Mouse (Mus musculus): ENCODE data around the gene Sept7.
A peak's percentile ranks its signal among the peaks of the same experiment; 100 is the strongest.
"Not testable (repeated sequence)": the region's sequence is repeated elsewhere in the genome, so short reads cannot be mapped to it uniquely, and the experiment has no call there.

The Sept7 gene

DNA sequence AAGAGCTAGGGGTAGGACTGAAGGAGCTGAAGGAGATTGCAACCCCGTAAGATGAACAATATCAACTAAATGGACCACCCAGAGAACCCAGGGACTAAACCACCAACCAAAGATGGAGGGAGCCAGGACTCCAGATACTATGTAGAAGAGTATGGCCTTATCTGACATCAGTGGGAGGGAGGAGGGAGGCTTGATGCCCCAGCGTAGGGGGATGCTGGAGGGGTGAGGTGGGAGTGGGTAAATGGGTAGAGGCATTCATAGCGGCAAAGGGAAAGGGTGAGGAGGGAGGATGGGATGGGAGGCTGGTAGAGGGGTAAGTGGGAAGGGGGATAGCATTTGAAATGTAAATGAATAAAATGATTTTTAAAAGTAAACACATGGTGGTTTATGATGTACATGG lies 8.2 kb downstream of the Sept7 start:
- no peak for DNase-seq (ENCODE audit: low spot score)

DNA sequence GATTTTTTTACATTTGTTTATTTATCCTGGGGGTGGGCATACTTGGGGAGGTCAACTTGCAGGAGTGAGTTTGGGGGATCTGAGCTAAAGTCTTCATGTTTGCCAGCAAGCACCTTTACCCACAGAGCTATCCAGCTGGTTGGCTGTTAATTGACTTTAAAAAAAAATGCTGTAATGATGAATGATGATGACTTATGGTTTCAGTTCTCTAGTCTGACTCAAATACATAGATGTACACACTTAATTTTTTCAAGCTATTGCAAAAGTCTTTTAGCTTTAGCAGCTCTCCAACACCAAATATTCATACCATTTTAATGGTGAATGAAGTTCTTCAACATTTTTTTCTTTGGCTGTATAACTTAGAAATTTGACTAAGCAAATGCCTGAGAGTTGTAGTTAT lies 8.7 kb downstream of the Sept7 start:
- no peak for DNase-seq (ENCODE audit: low spot score)

DNA sequence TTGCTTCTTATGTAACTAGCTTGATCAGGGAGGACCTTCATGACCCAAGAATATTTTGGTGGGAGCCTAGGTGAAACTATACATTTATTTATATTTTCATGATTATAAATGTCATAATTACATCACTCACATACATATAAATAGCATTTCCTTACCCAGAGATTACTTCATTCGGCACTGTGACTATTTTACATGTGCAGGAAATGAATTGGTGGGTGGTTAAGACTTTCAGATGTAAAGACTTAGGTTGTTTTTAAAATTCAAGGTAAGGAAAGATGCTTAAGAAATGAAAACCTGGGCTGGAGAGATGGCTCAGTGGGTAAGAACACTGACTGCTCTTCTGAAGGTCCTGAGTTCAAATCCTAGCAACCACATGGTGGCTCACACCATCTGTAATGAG lies 9.8 kb downstream of the Sept7 start:
- no peak for DNase-seq (ENCODE audit: low spot score)

DNA sequence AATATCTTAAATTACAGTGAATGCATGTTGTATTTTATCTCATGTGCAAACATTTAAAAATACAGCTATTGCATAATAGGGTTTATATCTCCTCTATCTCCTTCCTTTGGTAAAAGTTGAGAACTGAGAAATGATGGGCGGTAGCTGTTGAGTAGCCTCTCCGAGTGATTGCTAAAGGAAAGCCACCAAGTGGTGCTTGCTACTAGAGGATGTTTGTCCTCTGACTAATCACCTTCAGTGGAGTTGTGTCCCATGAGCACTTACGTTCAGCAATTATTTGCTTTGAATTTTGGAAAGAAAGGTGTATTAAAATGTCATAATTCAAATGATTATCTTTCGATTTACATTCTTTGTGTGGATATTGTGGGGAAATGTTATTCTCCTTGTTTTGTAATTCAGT lies 13.6 kb downstream of the Sept7 start:
- DNase-seq (ENCODE audit: low spot score): peak; percentile 60

DNA sequence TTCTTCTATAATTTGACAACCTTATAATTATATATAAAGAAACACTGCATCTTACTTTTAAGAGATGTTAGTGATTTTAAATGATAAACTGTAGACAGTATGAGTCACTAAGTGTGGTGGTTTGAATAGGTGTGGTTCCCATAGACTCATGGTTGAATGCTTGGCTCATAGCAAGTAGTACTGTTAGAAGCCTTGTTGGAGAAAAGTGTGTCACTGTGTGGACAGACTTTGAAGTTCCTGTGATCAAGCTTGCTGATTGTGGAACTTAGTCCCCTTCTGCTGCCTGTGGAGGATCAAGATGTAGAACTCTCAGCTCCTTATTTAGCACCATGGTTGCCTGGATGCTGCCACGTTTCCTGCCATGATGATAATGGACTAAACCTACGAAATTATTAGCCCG lies 14.9 kb downstream of the Sept7 start:
- no peak for DNase-seq (ENCODE audit: low spot score)

DNA sequence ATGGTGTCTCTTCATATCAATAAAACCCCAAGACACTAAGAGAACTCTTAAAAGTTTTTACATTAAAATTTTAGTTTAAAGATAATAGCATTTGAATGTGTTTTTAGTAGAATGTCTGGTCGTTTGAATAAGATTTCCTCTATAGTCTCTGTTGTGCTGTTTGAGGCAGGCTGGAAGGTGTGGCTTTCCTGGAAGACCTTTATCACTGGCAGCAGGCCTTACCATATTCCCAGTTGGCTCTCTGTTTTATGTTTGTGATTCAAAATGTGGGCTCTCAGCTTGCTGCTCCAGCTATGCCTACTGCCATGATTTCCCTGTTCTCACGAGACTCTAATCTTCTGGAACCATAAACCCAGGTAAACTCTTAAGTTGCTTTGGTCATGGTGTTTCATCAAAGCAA lies 15.3 kb downstream of the Sept7 start:
- no peak for DNase-seq (ENCODE audit: low spot score)

DNA sequence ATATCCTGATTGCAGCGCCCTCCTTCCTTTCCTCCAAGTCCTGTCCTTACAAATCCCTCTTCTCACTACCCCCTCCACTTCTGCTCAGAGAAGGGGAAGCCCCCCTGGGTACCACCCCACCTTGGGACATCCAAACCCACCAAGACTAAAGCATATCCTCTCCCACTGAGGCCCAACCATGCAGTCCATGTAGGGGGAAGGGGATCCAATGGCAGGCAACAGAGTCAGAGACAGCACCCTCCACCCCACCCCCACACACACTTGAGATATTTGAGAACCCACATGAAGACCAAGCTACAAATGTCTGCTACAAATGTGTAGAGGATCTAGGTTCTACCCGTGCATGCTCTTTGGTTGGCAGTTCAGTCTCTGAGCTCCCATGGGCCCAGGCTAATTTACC lies 19.7 kb downstream of the Sept7 start:
- no peak for DNase-seq (ENCODE audit: low spot score)

DNA sequence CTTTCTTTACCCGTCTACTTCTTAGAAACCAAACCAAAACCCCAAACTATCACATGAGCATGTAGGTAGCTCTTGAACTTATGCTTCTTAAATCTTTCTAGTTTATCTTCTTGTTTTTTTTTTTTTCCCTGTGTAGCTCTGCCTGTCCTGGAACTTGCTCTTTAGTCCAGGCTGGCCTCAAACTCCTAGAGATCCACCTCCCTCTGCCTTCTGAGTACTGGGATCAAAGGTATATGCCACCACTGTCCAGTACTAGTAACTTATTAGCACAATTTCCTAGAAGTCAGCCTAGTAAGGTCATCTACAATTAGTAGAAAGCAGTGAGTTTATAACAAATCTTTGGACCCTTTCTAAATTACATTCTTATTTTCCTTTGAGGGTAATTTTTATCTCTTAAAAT lies 37.6 kb downstream of the Sept7 start:
- DNase-seq (ENCODE audit: low spot score): no peak

DNA sequence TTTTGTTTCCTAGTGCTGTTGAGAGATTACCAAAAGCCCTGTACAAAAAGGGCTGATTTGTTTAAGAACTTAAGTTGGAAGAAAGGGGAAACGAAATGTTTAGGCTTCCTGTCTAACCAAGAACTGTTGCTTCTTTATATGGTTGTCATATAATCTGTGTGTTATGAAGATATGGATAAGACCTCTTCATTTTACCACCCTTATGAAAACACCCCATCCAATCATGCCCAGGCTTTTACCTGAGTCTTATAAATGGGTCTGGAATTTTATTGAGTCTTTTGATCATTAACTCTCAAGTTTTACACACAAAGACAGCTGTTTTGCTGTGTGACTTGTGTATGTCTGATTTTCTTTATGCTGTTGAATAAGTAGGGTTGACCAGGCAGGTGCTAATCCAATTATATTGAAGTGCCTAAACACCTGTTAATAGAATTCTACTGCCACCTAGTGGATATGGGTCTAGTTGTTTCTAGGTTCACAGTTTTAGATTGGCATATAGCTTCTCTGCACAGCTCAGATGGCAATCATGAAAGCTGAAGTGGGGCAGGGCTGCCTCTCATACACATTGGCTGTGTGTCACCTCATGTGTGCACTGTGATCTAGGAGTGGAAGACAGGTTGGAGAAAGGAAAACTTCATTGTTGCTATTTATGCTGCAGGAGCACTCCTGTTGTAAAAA lies 57.4 kb downstream of the Sept7 start:
- peak; percentile 75 for DNase-seq (ENCODE audit: low spot score)

DNA sequence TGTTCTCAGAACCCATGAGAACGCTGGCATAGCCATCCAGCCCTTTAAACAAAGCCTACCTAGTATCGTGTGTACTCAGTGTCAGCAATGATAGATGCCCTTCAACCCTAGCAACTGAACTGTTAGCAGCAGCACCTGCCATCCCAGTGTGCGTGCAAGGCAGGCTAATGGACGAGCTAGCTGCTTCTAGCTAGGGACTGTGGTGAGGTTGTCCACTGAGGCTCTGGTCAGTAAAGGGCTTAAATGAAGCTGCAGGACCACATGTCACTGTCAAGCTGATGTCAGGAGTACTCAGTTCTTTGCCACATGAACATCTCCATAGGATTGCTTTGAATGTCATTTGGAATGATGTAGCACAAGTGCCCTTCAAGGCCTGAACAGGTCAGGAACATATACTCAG lies 62.1 kb downstream of the Sept7 start:
- no peak for DNase-seq (ENCODE audit: low spot score)

DNA sequence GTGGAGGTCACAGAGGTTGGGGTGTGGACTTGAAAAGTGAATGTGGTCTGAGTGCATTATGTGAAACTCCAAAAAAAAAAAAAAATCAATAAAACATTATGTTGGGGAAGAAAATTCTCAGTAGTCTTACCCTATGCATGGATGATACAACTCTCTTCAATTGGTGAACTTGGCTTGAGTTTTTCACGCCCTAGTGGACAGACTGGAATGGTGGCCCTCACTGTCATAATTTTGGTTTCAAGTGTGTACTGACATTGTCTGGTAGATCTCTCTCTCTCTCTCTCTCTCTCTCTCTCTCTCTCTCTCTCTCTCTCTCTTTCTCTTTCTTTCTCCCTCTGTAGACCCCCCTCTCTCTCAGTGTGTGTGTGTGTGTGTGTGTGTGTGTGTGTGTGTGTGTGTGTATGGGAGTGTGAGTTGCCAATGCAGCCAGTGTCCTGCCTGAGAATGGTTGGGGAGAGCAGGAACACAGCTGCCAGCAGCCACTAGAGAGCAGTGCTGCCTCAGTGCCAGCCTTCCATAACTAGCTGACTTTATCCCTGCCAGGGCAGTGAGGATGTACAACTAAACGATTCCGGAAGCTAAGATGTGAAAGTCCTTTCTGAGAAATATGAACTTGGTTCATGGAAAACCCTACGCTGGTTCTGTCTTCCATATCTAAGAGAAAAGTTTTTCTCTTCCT lies 65.7 kb downstream of the Sept7 start:
- peak; percentile 37 for DNase-seq (ENCODE audit: low spot score)

DNA sequence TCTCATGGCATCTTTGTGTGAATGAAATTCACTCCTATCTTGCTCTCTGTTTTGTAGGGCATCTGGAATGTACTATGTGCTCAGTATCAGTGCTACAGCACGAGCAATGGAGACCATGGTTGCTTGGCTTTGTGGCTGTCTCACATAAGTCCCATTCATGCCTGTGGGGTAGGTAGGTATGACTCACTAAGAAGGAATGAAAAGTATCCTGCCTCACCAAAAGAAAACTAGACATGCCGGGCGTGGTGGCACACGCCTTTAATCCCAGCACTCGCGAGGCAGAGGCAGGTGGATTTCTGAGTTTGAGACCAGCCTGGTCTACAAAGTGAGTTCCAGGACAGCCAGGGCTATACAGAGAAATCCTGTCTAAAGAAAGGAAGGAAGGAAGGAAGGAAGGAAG lies 67.4 kb downstream of the Sept7 start:
- not testable (repeated sequence) for DNase-seq (ENCODE audit: low spot score)

DNA sequence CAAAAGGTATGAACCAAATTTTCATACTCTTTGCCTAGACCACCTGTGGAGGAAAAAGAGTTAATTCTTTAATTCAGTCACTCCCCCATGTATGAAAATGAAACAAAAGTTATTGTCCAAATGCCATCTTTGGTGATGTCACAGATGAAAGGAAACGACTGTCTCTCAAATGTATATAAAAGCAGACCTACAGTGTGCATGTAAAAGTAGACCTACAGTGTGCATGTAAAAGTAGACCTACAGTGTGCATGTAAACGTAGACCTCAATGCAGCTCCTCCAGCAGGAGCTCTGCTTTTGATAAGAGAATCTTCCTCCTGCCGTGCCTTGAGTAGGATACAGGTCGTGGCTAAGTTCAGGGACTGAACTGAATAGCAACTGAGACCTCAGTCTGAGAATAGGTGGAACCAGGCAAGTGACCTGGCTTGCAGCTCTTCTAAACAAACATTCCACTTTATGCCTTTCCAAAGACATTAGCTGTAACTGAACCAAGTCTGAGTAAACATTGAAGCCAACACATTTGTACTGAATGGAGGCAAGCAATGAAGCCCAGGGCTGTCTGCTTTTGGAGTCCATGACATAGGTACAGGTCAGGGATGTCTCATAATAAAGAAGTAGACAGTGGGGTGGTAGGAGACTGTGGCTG lies 75.6 kb downstream of the Sept7 start:
- no peak for DNase-seq (ENCODE audit: low spot score)

DNA sequence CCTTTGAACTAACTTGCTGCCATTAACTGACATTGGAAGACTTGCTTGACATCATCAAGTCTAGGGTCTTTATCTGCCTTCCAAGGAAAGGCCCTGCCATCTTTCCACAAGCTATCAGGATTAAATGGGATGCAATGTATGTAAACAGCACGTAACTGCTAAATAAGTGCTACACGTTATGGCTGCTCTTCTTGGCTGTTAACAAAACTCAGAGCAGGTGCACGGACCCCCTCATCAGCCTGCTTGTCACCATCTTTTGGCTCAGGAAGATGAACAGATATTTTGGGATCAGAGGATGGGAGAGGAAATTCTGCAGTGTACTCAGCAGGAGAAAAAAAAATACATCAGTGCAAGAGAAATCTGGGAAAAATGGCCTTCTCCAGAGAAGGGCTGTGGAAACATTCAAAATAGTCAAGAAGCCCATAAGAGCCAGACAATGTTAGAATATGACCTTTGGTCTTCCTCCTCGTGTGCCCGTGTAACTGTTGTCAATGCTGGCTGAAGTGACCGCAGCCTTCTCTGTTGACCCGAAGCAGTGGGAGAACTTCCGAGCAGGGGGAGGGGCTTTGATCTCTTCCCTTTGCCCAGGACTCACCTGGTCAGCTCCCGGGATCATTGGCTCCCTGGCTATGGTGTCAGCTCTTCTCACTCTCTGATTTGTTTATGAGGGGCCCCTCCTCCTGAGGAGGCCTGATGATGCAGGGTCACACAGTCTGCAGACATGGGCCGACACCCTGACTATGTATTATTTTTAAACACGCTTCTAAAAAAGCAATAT lies 76.9 kb downstream of the Sept7 start:
- DNase-seq (ENCODE audit: low spot score): no peak

DNA sequence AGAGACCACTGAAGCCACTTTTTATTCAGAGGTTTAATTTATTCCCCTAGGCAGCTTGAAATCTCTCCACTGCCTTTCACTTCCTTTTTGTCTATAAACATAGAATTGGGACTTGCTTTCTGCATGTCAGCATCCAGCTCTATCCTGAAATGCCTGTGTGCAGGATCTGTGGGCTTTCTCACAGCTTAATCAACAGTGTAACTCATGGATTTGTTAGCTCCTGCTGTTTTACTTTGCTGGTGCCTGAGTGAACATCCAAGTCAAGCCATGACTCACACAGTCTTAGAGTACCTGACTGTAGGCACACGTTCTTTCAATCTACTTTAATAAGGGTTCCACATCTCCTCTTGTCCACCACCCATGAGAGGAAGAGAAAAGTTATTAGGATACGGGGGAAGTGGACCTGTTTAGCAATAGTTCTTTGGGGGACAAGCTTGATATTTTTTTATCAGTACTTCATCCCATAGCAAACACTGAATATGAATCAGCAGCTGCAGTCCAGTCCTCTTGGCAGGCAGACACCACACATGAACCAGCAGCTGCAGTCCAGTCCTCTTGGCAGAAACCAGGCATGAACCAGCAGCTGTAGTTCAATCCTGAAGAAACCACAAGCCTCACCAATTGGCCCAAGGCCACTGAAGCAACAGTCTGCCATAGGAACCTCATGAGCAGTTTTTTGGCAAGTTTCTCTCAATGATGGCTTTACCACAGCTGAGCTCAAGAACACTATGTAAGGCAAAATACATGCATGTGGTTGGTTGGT lies 85.4 kb downstream of the Sept7 start:
- DNase-seq (ENCODE audit: low spot score): no peak

DNA sequence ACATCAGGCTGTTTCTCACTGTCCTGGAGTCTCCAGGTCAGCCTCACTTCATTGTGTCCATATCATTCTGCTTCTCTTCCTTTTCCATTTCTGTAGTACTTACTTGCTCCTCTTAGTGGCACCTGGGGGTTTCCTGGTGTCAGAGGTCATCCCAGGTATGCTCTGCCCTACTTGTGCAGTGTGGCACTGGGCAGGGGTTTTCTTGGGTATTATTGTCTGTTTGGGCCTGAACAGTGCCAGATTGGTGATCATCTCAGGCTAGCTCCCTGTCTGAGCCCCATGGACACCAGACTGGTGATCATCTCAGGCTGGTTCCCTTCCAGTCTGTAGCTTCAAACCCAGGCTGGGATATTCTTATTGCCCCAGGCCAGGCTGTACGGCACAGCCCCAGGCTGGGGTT lies 88.2 kb downstream of the Sept7 start:
- DNase-seq (ENCODE audit: low spot score): no peak

DNA sequence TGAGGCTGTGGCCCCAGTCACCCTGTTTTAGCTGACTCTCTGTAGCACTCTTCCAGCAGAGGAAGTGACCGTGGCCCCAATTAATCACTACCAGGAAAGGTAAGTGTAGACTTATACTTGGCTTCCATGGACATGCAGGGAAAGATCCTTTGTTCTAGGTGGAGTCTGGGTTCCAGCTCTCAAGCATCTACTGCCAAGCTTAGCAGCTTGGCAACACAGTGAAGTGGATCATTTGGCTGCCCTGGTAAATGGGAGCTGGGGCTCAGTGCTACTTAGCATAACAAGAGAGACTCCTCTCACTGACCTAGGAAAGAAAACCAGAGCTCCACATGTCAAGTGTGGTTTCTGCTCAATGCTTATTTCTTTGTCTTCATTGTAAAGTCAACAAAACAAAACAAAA lies 101.5 kb downstream of the Sept7 start:
- DNase-seq (ENCODE audit: low spot score): no peak

DNA sequence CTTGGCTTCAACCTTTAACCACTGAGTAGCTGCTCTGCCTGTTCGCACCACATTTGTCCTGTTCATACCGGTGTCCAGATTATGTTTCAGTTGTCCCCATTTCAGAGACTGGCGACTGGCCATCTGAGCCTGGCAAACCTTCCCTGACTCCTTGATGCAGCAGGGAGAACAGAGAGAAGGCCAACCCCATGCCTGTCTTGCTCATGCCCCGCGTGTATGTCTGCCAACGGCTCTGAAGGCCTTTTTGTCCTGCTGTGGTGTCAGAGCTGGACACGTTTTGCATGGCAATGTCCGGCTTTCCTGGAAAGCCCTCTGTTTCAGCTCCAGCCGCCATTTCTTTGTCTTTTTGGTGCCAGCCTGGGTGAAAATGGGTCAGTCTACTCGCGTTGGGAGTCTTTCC lies 103.6 kb downstream of the Sept7 start:
- no peak for DNase-seq (ENCODE audit: low spot score)

DNA sequence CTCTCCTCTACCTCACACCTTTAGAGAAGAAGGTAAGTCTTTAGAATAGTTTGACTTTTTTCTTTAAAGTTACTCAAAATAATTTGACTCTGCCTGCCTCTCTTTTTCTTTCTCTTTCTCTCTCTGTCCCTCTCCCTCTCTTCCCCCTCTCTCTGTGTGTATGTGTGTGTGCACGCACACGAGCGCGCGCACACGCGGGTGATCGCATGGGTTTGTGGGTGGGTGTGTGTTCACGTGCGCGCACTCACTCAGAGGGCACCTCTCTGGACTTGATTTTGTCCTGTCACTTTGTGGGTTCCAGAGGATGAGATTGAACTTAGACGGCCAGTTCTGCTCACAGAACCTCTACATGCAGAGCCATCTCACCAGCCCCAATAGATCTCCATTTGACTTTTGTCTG lies 105.3 kb downstream of the Sept7 start:
- DNase-seq (ENCODE audit: low spot score): no peak

DNA sequence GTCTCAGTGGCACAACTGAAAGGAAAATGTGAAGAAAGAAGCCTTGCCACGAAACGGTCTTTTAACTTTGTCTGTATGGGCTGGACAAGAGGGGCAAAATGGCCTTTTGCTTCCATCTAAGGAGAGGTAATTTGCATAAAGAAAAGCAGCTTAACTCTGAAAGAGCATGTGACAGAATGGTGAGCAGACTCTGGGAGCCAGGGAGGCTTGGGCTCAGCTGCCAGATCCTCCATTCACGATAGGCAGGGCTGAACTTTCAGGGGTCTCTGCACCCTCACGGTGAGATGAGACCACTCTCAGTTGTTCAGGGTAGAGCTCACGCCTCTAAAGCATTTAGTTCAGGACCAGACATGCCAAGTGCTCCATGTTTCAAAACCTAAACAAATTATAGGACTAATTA lies 105.8 kb downstream of the Sept7 start:
- DNase-seq (ENCODE audit: low spot score): no peak

All from lung, postnatal 25 days (tissue).